Mouse (Mus musculus) stomach, embryonic 14.5 days (tissue): ENCODE data around the gene Sbsn. TPM values are rescaled to one million over a fixed set of nuclear protein-coding genes. Genes with fewer than 3 reads are reported as not detected.
A peak's percentile ranks its signal among the peaks of the same experiment; 100 is the strongest.

Experiments used
- ATAC-seq: fragments of 200-750 bp; cut with Nextera tagmentation; 2 replicates; pipeline ENCODE4 v1.8.0; 2017; ENCODE audit warnings: low read depth, moderate TSS enrichment; ENCODE audit not compliant: insufficient number of reproducible peaks, insufficient read depth, low FRiP score
- H3K27ac ChIP-seq: fragments of 300-500 bp; sonication (generic); 2 replicates; pipeline ENCODE4 v1.5.1; 2014; ENCODE audit warnings: mild to moderate bottlenecking, low read length, moderate library complexity, mixed read lengths
- H3K27me3 ChIP-seq: fragments of 300-500 bp; sonication (generic); 2 replicates; pipeline ENCODE4 v1.6.1; 2014; ENCODE audit warnings: low read length, control low read depth, mixed read lengths; ENCODE audit not compliant: control insufficient read depth, insufficient read depth
- H3K36me3 ChIP-seq: fragments of 300-500 bp; sonication (generic); 2 replicates; pipeline ENCODE4 v1.6.1; 2014; ENCODE audit warnings: mild to moderate bottlenecking, control low read depth, low read length, moderate library complexity, mixed read lengths; ENCODE audit not compliant: control insufficient read depth, insufficient read depth
- H3K4me1 ChIP-seq: fragments of 300-500 bp; sonication (generic); 2 replicates; pipeline ENCODE4 v1.6.1; 2014; ENCODE audit warnings: low read length, control low read depth, mixed read lengths; ENCODE audit not compliant: control insufficient read depth, insufficient read depth
- H3K4me2 ChIP-seq: fragments of 300-500 bp; sonication (generic); replicated peaks from 2 replicates; pipeline ENCODE4 v1.6.1; 2014; ENCODE audit warnings: low read depth, low read length, control low read depth
- H3K4me3 ChIP-seq: fragments of 300-500 bp; sonication (generic); 2 replicates; pipeline ENCODE4 v1.5.1; 2014; ENCODE audit warnings: low read depth, low read length, control low read depth
- H3K9ac ChIP-seq: fragments of 300-500 bp; sonication (generic); replicated peaks from 2 replicates; pipeline ENCODE4 v1.6.1; 2014; ENCODE audit warnings: low read depth, mild to moderate bottlenecking, control low read depth, low read length, moderate library complexity, mixed read lengths
- H3K9me3 ChIP-seq: fragments of 300-500 bp; sonication (generic); 2 replicates; pipeline ENCODE4 v1.6.1; 2016; ENCODE audit warnings: low read depth, low read length, control low read depth; ENCODE audit not compliant: control insufficient read depth
- WGBS: fragments of 180-500 bp; shearing (Covaris S2); extraction: QIAGEN DNeasy Blood & Tissue Kit; methylation state at CpG from one replicate; pipeline ENCODE4 v1.1.7; 2014; 5-methylcytosine and 5-hydroxymethylcytosine counted together
- polyA plus RNA-seq: library from polyadenylated mRNA; unstranded; fragments of >200 nt; fragmentation: Nextera tagmentation; extraction: Ambion mirVana; gene quantifications from 2 replicates; pipeline ENCODE4 v1.2.1, GENCODE M21; 2014

Gene Sbsn
- polyA plus RNA-seq, 1 experiment from 2014 or later: 1.1 TPM

GRCm38 (mm10) chr7:30744022-30744598 is 7.2 kb upstream of the Sbsn start:
- Histone ChIP-seq H3K9me3 (no peaks in the 10 kb centered on the region), H3K4me1 (no peaks in the 10 kb centered on the region), H3K27me3 (no peaks in the 10 kb centered on the region), H3K4me3 (no peak overlapping the region), H3K4me2 (no peak overlapping the region), H3K9ac (no peak overlapping the region), H3K27ac (no peak overlapping the region), H3K36me3 (no peaks in the 10 kb centered on the region)
- 35% methylated on average over 4 of the region's 4 CpGs for WGBS
- no peak for ATAC-seq

- WGBS: 82% methylated on average over 7 of the region's 7 CpGs
These were observed 3.6 kb upstream of the Sbsn start for GRCm38 (mm10) chr7:30747525-30748204.

GRCm38 (mm10) chr7:30749824-30750606 is 1.3 kb upstream of the Sbsn start:
- Histone ChIP-seq H3K36me3 (no peaks in the 10 kb centered on the region), H3K9me3 (0 out of 2 replicates have a peak, but pooled peaks cover 3% of the 10 kb centered on the region), H3K4me1 (no peaks in the 10 kb centered on the region), H3K27me3 (no peaks in the 10 kb centered on the region), H3K27ac (no peak overlapping the region), H3K4me2 (no peak overlapping the region), H3K9ac (no peak overlapping the region), H3K4me3 (no peak overlapping the region)
- 73% methylated on average over 13 of the region's 13 CpGs for WGBS
- ATAC-seq: peak; percentile 40; the same call in 1 of the 2 replicates

More at GRCm38 (mm10) chr7:30747525-30748204, 3.6 kb upstream of the Sbsn start:
- Histone ChIP-seq H3K27me3 (no peaks in the 10 kb centered on the region), H3K36me3 (no peaks in the 10 kb centered on the region), H3K4me1 (no peaks in the 10 kb centered on the region), H3K4me2 (no peak overlapping the region), H3K9ac (no peak overlapping the region), H3K27ac (no peak overlapping the region), H3K4me3 (no peak overlapping the region), H3K9me3 (no peaks in the 10 kb centered on the region)
- ATAC-seq: no peak

GRCm38 (mm10) chr7:30757001-30757400 is 5.7 kb downstream of the Sbsn start:
- Histone ChIP-seq H3K4me3 (no peak overlapping the region), H3K36me3 (no peaks in the 10 kb centered on the region), H3K27me3 (no peaks in the 10 kb centered on the region), H3K27ac (no peak overlapping the region), H3K4me2 (no peak overlapping the region), H3K9ac (no peak overlapping the region), H3K9me3 (0 out of 2 replicates have a peak, but pooled peaks cover 5% of the 10 kb centered on the region), H3K4me1 (no peaks in the 10 kb centered on the region)
- no peak for ATAC-seq
- WGBS: 75% methylated on average over 3 of the region's 3 CpGs

- Histone ChIP-seq H3K4me1 (no peaks in the 10 kb centered on the region), H3K27me3 (no peaks in the 10 kb centered on the region), H3K36me3 (no peaks in the 10 kb centered on the region), H3K4me3 (no peak overlapping the region), H3K27ac (no peak overlapping the region), H3K4me2 (no peak overlapping the region), H3K9me3 (0 out of 2 replicates have a peak, but pooled peaks cover 5% of the 10 kb centered on the region), H3K9ac (no peak overlapping the region)
- ATAC-seq: peak; percentile 39; the same call in 1 of the 2 replicates
- WGBS: 20% methylated on average over 4 of the region's 4 CpGs
These were observed 7.6 kb downstream of the Sbsn start for GRCm38 (mm10) chr7:30758853-30759252.

- H3K4me1 ChIP-seq: no peaks in the 10 kb centered on the region
These were observed 10.6 kb downstream of the Sbsn start for GRCm38 (mm10) chr7:30761769-30762352.

GRCm38 (mm10) chr7:30763456-30763855 is 12.2 kb downstream of the Sbsn start, which contains the start of gene Dmkn:
Gene Dmkn (plus strand): TSS chr7:30763756.
- ATAC-seq: no peak
- no peak within 1 kb of the TSS for H3K4me2 ChIP-seq
- no peaks in the 10 kb centered on the region for H3K4me1 ChIP-seq
- H3K27me3 ChIP-seq: no peaks in the 10 kb centered on the region
- H3K9me3 ChIP-seq: no peaks in the 10 kb centered on the region
- H3K36me3 ChIP-seq: no peaks in the 10 kb centered on the region
- WGBS: 52% methylated on average over 5 of the region's 5 CpGs
- H3K9ac ChIP-seq: no peak within 1 kb of the TSS
- H3K4me3 ChIP-seq: no peak within 1 kb of the TSS
- no peak within 1 kb of the TSS for H3K27ac ChIP-seq

More at GRCm38 (mm10) chr7:30761769-30762352, 10.6 kb downstream of the Sbsn start:
- H3K9me3 ChIP-seq: no peaks in the 10 kb centered on the region
- no peak overlapping the region for H3K9ac ChIP-seq
- no peak overlapping the region for H3K27ac ChIP-seq
- no peaks in the 10 kb centered on the region for H3K36me3 ChIP-seq
- no peaks in the 10 kb centered on the region for H3K27me3 ChIP-seq
- no peak overlapping the region for H3K4me2 ChIP-seq
- 76% methylated on average over 4 of the region's 4 CpGs for WGBS
- no peak overlapping the region for H3K4me3 ChIP-seq
- no peak for ATAC-seq

GRCm38 (mm10) chr7:30765173-30765572 is 13.9 kb downstream of the Sbsn start:
- no peaks in the 10 kb centered on the region for H3K27me3 ChIP-seq
- WGBS: 46% methylated on average over 11 of the region's 11 CpGs
- no peaks in the 10 kb centered on the region for H3K36me3 ChIP-seq
- H3K4me3 ChIP-seq: no peak overlapping the region
- H3K4me1 ChIP-seq: no peaks in the 10 kb centered on the region
- H3K4me2 ChIP-seq: no peak overlapping the region
- H3K9me3 ChIP-seq: no peaks in the 10 kb centered on the region
- no peak overlapping the region for H3K9ac ChIP-seq
- ATAC-seq: no peak
- no peak overlapping the region for H3K27ac ChIP-seq
